Mouse (Mus musculus): Measurements from ENCODE around the gene Zfp27.
"Not testable (repeated sequence)": the region's sequence is repeated elsewhere in the genome, so short reads cannot be mapped to it uniquely, and the experiment has no call there.

Zfp27 gene

GRCm38 (mm10) chr7:29890501-29890900 lies 15.9 kb downstream of the Zfp27 start:
- no peak for DNase-seq (ENCODE audit: low spot score)

DNA sequence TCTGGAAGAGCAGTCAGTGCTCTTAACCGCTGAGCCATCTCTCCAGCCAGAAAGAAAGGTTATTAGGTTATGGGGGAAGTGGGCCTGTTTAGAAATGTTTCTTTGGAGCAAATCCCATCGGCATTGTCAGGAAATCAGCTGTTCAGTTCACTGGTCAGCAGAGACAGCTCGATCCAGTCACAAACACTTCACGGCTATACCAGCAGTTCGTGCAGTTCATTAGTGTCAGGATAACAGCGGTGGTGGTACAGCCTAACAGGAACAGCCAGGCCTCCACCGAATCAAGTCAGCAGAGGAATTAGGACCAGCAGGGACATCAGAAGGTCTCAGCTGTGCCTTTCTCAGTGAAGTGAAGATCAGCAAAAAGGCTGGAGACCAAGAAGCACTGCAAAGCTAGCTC lies 25.5 kb downstream of the Zfp27 start:
- no peak for DNase-seq (ENCODE audit: low spot score)

DNA sequence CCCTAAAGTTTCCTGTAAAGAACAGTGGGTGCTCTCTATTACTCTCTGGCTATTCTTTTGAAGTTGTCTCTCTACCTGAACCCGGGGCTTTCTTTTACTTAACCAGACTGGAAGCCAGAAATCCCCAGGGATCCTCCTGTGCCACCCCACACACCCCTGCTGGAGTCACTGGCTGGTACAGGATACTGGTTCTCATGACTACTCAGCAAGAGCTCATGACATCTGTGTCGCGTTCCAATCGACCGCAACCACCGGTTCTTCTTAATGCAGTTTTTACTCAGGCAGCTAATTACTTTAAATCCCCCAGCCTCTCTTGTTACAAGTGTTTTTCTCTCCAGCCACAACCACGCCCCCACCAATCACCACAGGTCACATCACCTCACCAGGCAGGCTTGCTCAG lies 26.3 kb downstream of the Zfp27 start:
- no peak for DNase-seq (ENCODE audit: low spot score)

- DNase-seq (ENCODE audit: low spot score) = not testable (repeated sequence)
Observed at GRCm38 (mm10) chr7:29877561-29877960, 28.8 kb downstream of the Zfp27 start.

- DNase-seq (ENCODE audit: low spot score) = no peak
Observed at GRCm38 (mm10) chr7:29874256-29874655, 32.1 kb downstream of the Zfp27 start.

GRCm38 (mm10) chr7:29861660-29862059 lies 44.7 kb downstream of the Zfp27 start:
- no peak for DNase-seq (ENCODE audit: low spot score)

GRCm38 (mm10) chr7:29859532-29860517 lies 46.5 kb downstream of the Zfp27 start, which contains the start of gene Zfp420:
TSS of gene Zfp420 (plus strand) at chr7:29859979.
- peak; percentile 94 for DNase-seq (ENCODE audit: low spot score)

DNA sequence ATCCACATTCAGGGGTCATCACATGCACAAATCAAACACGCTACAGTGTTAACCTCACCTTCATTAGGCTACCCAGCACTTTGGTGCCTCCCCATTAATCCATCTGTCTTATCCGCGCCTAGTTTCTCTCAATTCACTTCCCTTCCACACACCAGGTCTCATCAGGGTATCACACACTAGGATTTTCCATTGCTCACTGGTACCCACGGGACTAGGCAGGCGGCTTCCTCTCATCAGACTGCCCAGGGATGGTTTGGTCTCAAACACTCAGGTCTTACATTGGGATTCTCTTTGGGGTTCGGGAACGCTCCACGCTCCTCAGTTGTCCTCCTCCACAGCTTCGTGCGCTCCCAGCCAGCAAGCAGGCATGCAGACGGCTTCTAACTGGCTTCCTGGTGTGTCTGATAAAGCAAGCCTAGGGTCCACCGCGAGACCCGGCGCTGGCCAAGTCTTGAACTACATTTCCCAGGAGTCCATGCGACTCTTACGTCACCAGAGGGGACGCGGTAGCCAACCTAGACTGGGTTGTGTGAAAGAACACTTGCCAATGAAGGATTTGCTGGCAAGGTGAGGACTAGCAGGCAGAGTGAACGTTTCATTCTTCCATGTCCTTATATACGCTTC lies 53.0 kb downstream of the Zfp27 start, which contains the start of gene Zfp940:
TSS of gene Zfp940 (minus strand) at position 451 of the 624 bp plus-strand sequence.
- DNase-seq (ENCODE audit: low spot score) = peak; percentile 86

DNA sequence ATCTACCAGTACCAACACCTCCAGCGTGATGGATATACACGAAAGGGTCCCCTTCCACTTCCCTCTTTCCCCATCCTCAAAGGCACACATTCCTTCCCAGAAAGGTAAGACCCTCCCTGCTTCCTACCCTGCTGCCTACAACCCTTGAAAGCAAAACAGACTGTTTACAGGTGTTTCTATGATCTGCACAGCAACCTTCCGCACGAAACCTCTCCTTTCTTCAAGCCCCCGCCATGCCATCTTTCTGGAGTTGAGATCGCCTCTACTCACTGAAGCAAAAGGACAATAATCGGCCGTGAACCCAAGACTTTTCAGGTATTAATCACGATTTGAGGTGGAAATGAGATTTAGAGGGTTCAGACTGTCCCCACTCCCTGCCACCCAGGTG lies 53.5 kb downstream of the Zfp27 start:
- DNase-seq (ENCODE audit: low spot score) = no peak

- no peak for DNase-seq (ENCODE audit: low spot score)
Observed at GRCm38 (mm10) chr7:29844616-29845015, 61.8 kb downstream of the Zfp27 start.

Data from lung, postnatal 25 days (tissue).